Mouse (Mus musculus) brain, embryonic 18.5 days (tissue): ENCODE measurements around the gene Col19a1.
A peak's percentile ranks its signal among the peaks of the same experiment; 100 is the strongest.
"Not testable (repeated sequence)": the region's sequence is repeated elsewhere in the genome, so short reads cannot be mapped to it uniquely, and the experiment has no call there.

Experiments
- DNase-seq: peaks from one replicate; pipeline ENCODE4 v3.0.0-alpha.2; 2012; ENCODE audit warnings: low read depth, low spot score

Col19a1 gene

DNA sequence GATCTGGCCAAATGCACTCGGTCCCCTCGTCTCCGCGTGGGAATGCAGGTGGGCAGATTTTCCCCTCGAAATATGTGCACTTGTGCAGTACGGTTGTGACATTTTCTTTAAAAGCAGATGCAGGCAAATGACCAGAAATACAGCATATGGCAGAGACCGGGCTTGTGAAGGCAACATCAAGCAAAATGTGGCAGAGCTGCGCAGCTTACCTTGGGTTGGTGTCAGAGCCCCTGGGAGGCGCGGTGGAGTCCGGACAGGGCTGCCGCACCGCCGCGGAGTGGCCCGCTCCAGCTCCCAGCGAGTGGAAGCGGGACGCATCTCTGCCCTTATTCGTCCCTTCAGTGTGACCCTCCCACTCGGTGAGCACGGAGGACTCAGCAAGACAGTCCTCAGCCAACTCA, at the start of gene Col19a1:
Gene Col19a1 (minus strand): TSS at position 332 of the 401 bp plus-strand sequence.
- no peak for DNase-seq

DNA sequence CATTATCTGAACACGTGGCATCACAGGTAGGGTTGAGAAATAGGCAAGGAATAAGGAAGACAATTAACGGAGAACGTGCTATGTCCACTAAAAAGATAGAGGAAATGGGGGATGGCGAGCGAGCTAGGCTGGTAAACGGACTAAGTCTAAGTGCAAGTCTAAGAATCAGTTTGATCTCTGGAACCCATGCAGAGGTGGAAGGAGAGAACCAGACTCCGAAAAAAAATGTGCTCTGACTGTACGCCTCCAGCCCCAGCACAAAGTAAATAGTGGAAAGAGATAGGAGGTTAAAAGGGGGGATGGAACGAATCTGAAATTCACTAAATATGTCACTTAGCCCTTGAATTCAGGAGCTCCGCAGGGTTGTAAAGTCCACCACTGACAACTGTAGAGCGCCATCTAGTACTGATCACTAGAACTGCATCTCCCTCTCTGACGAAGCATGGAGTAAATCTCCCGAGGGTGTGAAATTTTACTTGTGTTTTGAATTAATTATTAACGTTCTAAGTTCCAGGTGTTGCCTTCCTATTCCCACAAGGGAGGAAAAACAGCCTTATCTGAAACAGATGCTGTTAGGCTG, 46.4 kb upstream of the Col19a1 start:
- no peak for DNase-seq

DNA sequence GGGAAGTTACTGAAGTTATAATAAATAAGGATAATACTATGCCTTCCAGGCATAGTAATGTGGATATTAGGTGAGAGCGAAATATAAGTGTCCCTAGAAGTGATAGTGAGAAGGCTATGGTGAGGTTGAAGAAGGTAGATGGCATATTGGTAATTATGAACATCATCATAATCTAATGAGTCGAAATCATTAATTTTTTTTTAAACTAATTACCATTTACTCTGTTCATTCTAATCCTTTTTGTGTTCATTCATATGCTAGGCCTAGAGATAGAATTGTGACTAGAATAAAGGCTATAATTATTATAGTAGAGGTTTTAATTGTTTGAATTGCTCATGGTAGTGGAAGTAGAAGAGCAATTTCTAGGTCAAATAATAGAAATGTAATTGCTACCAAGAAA, 25.3 kb upstream of the Col19a1 start:
- not testable (repeated sequence) for DNase-seq

DNA sequence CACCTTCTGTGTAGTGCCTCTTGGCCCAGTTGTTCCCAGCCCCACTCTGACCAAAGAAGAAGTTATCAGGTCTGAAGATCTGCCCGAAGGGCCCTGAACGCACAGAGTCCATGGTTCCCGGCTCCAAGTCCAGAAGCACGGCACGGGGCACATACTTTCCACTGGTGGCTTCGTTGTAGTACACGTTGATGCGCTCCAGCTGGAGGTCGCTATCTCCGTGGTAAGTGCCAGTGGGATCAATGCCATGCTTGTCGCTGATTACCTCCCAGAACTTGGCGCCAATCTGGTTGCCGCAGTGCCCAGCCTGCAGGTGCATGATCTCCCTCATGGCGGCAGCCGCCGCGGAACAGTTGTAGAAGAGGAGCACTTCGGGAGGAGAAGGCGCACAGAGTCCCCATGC, 7.8 kb upstream of the Col19a1 start:
- DNase-seq: no peak

DNA sequence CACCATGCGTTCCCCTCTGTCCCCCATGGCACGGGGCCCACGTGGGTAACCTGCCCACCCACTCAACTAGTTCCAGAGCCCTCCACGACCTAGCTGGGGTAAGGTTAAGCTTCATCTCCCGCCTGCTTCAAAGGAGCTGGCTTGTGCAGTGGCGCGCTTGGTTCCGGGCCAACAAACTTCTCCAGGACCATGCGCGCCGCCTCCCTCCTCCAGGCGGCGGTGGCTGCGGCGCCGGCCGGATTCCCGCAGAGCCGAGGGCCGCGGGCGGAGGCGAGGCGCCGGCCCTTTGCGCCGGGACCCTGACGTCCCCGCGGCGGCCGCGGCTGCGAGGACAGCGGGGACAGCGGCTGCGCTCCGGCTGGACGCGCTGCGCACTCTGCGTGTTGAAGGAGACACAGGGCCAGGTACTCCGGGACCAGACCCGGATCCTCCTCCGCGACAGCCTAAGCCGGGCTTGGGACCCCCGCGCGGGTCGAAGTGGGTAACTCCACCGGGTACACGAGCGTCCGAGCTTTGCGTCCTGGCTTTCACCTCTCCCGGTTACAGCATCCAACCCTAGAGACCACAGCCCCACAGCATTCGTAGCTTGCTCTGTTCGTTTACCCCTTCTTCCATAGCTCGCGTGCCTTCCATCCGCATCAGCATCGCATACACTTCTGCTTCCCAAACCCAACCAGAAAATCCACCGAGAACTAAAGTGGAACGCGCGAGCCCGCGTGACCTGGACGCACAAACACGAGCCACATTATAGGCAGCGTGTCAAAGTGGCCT, 717 bp downstream of the Col19a1 start:
- no peak for DNase-seq

DNA sequence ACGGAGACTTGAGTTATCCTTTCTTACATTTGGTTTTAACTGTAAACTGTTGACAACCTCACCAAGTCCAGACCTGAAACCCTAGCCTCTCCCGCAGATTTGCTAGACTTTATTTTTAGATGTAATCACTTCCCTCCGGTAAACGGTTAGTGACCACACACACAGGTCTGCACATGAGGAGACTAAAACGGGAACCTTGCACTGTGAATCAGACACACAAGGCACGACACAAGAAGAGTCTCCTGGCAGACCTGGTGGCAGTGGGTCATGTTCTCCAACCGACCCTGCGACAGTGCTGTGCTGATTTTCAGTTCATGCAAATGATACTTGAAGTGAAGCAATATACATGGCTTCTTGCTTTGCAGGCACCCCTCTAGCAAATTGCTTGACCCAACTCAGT, 14.7 kb downstream of the Col19a1 start:
- DNase-seq: no peak

DNA sequence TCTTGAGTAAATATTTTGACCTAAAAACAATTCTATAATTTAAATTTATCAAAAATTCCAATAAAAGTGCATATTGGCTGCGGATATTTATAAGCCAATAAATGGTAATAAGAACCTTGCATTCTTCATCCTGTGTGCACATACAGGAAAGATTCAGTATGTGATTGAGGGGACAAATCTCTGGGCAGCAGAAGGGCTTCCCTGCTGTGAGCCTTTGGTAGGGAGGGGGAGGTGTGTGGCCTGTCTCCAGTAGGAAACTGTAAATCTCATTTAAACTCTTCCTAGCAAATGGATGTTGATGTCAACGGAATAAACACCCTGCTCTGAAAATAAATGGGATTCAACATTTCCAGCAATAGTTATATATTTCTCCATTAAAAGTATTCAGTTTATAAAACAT, 23.2 kb downstream of the Col19a1 start:
- no peak for DNase-seq

DNA sequence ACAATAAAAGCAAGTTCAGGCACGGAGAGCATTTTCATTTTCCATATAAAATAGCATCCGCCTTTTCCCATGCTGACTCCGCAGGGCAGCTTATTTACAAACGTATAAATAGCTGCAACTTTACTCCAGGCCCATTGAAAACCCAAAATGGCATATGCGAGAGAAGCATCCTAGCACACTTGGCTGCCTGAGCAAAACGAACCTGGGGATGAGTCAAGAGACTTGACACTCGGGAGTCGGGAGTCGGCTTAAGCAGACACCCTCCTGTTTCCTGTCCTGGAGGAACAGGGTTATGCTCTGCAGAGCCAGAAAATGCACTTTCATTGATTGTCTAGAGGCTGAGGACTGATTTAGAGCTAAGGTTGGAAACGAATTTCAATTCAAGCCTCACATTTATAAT, 29.3 kb downstream of the Col19a1 start:
- DNase-seq: no peak

DNA sequence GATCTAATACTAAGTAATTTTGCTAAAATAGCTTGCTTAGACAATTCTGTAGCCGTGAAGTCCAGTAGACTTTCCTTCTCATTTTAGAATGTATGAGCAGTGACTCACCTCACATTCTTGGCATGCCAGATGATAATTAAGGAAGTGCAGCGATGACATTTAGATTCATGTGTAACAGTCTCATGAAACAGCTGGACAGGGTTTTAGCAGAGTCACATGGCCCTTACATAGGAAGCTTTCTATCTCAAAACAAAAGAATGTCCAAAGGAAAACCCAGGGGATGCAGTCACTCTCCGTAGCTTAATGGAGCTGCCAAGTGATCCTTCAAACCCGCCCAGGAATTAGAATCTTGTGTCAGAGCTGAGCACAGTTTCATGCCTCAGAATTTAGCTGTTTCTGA, 33.8 kb downstream of the Col19a1 start:
- no peak for DNase-seq

DNA sequence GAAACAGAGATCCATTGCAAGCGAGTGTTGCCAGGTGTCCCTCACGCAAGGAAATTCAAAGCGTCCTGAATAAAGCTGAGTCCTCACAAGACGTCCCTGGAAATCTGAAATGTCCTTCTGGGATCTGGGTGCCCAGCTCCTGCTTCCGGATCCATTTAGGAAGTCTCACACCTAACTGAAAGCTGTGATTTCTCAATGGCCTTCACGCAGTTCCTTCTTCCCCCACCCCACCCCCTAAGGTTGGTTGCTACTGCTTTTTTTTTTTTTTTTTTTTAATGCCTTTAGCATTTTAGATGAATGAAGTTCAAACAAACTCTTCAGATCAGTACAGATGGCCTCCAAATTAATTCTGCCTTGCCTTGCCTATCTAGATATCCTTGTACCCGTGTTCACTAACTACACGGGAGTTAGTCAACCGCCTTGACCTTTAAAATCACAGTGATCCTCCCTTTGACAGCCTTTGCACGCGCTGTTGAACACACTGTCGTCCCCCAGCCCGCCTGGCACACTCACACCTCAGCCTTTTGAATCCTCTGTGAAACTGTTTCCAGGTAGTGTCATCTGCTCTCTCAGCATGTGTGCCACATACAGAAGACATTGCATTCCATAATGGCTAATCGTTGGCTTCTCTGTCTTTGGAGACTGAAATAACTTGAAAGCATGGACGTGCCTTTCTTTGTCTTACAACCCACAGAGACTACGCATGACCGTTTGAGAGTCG, 36.6 kb downstream of the Col19a1 start:
- no peak for DNase-seq

DNA sequence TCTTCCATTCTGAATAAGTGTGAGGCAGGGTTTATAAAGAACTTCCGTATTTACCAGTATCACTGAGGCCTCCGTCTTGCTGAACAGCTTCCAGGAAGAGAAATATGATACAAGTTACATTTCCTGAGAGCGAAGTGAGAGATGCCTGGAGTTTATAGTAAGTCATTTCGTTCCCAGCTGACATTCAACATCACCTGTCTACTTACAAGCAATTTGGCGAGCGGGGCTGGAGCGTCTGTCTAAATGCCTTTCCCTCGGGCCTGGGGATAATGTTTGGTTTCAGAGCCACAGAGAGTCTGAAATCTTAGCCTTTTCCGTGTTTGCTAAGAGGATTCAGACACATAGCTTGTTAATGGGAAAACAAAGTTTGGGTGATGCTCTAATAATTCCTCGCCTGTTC, 37.2 kb downstream of the Col19a1 start:
- no peak for DNase-seq

DNA sequence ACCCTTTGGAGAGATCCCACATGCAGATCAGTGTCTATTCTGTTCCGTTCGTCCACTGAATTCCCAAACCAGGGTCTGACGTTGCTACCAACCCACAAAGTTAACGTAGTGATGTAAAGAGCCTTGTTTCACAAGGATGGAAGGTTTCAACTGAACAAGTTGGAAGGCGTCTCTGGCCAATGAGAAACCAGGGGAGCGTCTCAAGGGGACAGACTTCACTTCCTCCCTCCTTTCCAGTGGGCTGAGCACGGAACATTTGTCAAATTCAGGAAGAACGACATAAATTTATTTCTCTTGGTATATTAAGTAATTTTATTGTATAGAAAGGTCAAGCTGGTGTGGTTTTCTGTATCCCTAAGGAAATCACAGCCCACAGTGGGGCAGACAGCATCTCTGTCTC, 38.2 kb downstream of the Col19a1 start:
- DNase-seq: no peak

DNA sequence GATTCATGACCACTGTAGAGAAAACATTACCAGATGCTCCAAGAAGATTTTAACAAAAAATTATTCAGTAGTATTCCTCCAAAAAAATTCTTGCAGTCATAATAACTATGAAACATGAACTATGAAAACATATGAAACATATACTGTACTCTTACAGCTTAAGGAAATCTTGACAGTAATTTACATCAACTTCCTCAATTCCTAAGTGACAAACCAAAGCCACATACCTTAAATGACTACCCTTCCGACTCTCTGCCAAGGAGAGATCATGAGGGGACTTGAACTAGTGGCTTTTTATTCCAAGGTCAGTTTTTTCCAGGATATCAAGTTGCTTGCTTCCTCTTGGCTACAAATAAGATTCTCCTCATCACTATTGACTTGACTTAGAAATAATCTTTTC, 39.7 kb downstream of the Col19a1 start:
- DNase-seq: no peak

DNA sequence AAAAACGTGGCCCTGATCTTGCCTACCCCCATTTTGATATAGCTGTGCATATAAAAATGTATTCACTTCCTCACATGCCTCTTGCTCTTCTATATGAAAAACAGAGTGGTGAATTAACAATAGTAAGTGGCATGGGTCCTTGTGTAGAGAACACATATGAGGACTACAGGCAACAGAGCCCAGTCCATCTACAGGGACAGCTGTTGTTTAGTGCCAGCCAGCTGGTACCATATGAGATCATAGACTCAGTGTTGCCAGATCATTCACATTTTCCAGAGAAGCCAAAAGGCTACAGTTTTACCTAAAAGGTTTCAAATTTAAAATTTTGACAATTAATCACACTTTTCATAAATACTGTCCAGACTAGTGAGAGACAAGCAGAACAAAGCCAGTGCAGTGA, 47.4 kb downstream of the Col19a1 start:
- DNase-seq: no peak

DNA sequence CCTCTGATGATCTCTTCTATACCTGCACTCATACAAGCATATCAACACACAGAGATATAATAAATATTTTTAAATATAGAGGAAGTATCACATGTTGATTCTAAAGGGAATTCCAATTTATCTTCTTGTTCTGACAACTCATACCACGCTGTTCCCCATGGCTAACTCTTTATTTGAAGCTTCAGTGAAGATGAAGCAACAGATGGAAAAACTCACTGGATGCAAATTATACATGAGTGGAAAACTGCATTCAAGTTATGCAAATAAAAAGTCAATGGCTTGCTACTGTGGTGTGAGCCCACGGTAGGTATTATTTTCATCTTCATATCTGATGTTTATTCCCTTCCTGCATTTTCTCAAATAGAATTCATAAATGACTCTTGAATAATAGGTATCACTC, 60.1 kb downstream of the Col19a1 start:
- DNase-seq: no peak

DNA sequence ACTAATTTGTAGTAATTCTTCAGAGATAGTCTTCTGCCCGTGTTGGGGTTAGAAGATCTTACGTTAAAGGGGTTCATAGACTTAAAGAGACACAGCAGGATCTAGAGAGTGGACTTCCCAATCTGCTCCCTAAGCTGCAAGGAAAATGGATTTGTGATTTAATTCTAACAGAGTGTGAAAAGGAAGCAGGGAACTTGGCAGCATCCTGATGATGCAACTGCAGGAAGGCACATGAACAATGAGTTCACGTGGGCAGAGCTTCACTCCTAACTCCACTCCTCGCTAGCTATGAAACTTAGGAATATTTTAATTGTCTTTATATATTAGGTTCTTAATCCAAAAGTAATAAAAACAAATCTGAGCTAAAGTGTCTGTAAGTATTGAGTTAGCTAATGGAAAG, 69.8 kb downstream of the Col19a1 start:
- no peak for DNase-seq

DNA sequence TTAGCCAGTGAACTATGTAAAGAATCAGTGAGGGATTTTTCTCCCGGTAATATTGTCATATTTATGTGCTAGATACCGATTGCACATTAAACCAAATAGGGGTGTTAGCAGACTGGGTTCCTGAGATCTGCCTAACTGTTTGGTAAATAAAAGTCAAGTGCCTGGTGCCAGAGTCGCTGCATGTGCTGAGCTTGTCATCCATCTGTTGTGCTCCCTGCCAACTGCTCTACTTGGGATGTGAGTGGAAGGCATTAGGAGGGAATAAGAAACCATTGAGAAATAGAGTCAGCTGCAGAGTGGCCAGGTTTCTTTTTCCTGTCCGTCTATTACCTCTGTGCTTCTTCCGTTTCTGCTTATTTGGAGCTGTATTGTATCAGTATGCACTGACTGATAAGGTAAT, 71.9 kb downstream of the Col19a1 start:
- DNase-seq: peak; percentile 28

DNA sequence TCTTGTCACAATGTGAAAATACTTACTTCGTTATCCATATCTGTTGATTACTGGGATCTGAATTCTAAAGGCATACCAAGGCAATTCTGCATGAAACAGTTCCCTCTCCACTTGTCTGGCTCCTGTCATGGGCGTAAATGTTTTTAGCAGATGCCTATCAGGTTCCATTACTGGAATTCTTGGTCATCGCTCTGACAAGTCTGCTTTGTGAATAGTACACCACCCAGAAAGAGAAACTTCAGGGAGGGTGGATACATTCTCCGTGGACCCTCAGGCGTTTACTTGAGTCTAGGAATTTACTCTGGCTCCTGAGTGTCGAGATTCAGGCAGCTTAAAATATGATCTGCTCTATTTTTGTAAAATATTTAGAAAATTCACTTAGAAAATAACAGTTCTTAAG, 75.7 kb downstream of the Col19a1 start:
- DNase-seq: no peak

DNA sequence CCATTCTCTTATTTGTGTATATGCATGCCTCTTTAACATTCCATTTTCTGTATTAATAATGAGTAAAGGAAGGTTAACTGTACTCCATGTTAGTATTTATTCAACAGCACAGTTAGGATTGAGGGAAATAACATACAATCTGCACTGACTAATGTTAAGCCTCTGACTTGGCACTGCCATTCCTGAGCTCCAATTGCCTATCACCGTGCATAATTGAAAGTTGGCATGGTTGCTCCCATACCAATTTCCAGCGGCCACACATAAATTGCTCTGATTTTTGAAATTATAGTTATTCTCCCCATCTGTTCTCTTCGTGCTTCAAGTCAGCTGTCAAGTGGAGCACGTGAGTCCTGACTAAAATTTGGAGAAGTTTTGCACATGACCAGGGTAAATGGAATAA, 91.9 kb downstream of the Col19a1 start:
- no peak for DNase-seq

DNA sequence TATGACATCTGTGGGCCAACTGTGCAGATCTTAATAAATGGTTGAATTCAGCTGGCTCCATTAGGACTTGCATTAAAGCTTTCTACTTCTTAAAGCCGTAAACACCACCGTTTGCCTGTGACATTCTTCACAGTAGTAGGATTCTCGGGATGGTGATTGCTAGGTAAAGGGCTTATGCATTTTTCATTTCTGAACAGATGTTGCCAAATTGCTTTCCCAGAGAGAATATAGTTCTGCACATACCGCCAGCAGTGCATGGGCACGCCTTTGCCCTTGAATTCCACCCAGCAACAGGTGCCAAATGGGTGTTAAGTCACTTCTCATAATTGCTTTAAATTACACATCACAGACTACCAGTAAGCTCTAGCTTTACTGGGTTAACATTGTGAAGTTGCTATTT, 103.1 kb downstream of the Col19a1 start:
- DNase-seq: no peak

DNA sequence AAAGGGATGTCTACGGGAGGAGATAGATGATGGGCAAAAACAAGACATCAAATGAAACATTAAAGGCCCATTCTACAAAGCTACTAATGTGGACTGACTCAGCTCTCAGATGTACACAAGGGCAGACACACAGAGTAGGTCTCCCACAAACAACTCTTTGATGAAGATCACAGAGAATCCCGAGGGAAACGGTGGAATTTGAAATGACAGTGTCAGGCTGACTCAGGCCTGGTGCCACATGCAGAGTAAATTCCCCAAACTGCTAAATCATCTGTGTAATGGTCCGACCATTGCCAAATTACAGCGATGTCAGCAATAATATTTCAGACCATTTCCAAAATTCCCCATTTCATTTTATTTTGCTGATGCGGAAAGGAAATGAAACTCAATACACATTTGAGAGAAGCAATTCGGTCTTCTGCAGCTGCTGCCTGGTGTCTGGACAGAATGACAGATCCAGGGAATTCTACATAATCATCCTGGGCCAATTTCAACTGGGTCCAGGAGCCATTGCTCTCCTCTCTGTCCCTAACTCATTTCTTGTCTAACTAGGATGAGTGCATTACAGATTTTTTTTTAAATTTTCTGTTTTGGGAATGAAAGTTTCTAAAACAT, 116.1 kb downstream of the Col19a1 start:
- no peak for DNase-seq

DNA sequence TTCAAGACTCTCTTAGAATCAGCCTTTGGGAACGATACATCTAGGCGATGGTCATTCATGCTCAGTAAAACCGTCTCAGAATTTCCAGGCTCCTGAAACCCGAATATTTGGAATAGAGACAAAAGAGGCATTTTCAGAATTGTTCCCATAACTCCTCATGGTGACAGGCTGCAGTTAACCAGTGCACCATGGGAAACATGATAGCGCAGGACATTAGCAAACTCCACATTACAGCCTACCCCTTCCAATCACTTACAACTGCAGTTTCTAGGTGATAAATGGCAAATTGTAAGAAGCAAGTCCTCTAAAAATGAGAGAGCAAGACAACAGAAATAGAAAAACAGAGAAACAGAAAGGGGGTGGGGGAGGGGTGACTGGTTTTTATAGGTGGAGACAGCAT, 116.6 kb downstream of the Col19a1 start:
- DNase-seq: no peak
